7 mouse cellular contexts compared by ENCODE assay signal in genomic region chr4:57275116-57275743, GRCm38 (mm10). TPM values are rescaled to one million over a fixed set of nuclear protein-coding genes. Genes with fewer than 3 reads are reported as not detected.
DNase-seq lines count a peak whose midpoint lies in the region; ATAC-seq and TF ChIP-seq lines count a peak whose summit lies in the region.

No protein-coding gene starts in this region.

- H3K4me2 ChIP-seq in embryonic facial prominence, embryonic 12.5 days (replicated peaks), result no peak overlapping the region

- no peaks in the 10 kb centered on the region for H3K27me3 ChIP-seq in embryonic facial prominence, embryonic 12.5 days

- peak; percentile 95 for TF ChIP-seq CTCF in bone marrow, adult 2 months (IDR thresholded peaks at IDR 0.05; ENCODE audit: control insufficient read depth, insufficient read depth, low read length)

- 0 out of 2 replicates have a peak, but pooled peaks have one; percentile 68 for ATAC-seq in embryonic facial prominence, embryonic 12.5 days (ENCODE audit: insufficient number of reproducible peaks, insufficient read depth, low FRiP score, low TSS enrichment)

- peak overlapping the region; percentile 36; the same call in 1 of the 2 replicates for H3K9ac ChIP-seq in ES-E14 (ENCODE audit: insufficient read depth, low read depth, low read length, poor library complexity, severe bottlenecking)
- no peak overlapping the region for H3K9ac ChIP-seq in embryonic facial prominence, embryonic 12.5 days

- WGBS in bone marrow, adult 2 months, result 5% methylated on average over 8 of the region's 8 CpGs
- WGBS in embryonic facial prominence, embryonic 12.5 days, result 11% methylated on average over 8 of the region's 8 CpGs
- 4% methylated on average over 8 of the region's 8 CpGs for WGBS in large intestine, adult 2 months

- TF ChIP-seq POLR2A in bone marrow, adult 2 months (IDR thresholded peaks at IDR 0.05; ENCODE audit: borderline replicate concordance, control insufficient read depth, low read depth, low read length), result no peak

- H3K9me3 ChIP-seq in ES-E14 (ENCODE audit: control insufficient read depth, insufficient read depth, low read depth, low read length), result no peaks in the 10 kb centered on the region
- no peaks in the 10 kb centered on the region for H3K9me3 ChIP-seq in embryonic facial prominence, embryonic 12.5 days

- H3K4me1 ChIP-seq in ES-E14 (ENCODE audit: control insufficient read depth in 2 of 2, insufficient read depth in 2 of 2, low read length in 2 of 2, poor library complexity in 1 of 2), result peaks cover 9 to 26% of the 10 kb centered on the region in 2 experiments
- H3K4me1 ChIP-seq in bone marrow, adult 2 months (ENCODE audit: control insufficient read depth, insufficient read depth, low read length), result peaks cover 2% of the 10 kb centered on the region; the same call in 1 of the 2 replicates
- peaks cover 16% of the 10 kb centered on the region for H3K4me1 ChIP-seq in embryonic facial prominence, embryonic 12.5 days

- peak overlapping the region; percentile 81; the same call in 1 of the 2 replicates for H3K27ac ChIP-seq in ES-E14 (ENCODE audit: insufficient read depth, low read depth, low read length, poor library complexity, severe bottlenecking)
- H3K27ac ChIP-seq in bone marrow, adult 2 months (ENCODE audit: control insufficient read depth, insufficient read depth, low read depth, low read length, poor library complexity), result no peak overlapping the region
- H3K27ac ChIP-seq in embryonic facial prominence, embryonic 12.5 days, result no peak overlapping the region

- H3K36me3 ChIP-seq in ES-E14 (ENCODE audit: control insufficient read depth, insufficient read depth, low read length, poor library complexity, severe bottlenecking), result no peaks in the 10 kb centered on the region
- H3K36me3 ChIP-seq in embryonic facial prominence, embryonic 12.5 days, result no peaks in the 10 kb centered on the region

- peak; percentile 75 for DNase-seq in ES-E14 (ENCODE audit: low read depth, low spot score)
- DNase-seq in heart, postnatal 4 days, result peak; percentile 73
- peak; percentile 65 for DNase-seq in large intestine, adult 2 months (ENCODE audit: low read depth, low spot score)
- peak; percentile 78 for DNase-seq in lung, postnatal 25 days (ENCODE audit: low spot score)
- peak; percentile 64 for DNase-seq in retina, postnatal 7 days (ENCODE audit: low read depth, low spot score)

- in situ Hi-C loops in ES-E14 (cut with MboI; ENCODE audit: low sequenced_read_pairs in 2 of 2, unreplicated experiment in 2 of 2), result no loop called here

- H3K4me3 ChIP-seq in ES-E14 (ENCODE audit: insufficient read depth in 1 of 2, low read depth in 1 of 2, low read length in 2 of 2, poor library complexity in 1 of 2, severe bottlenecking in 1 of 2), result no peak overlapping the region
- H3K4me3 ChIP-seq in bone marrow, adult 2 months (replicated peaks; ENCODE audit: control insufficient read depth, low read depth, low read length), result no peak overlapping the region
- H3K4me3 ChIP-seq in embryonic facial prominence, embryonic 12.5 days, result no peak overlapping the region

TF ChIP-seq in ES-E14, 5 proteins besides CTCF, POLR2A, EP300 and RAD21:
- no peak for TF ChIP-seq ZNF384 (IDR thresholded peaks at IDR 0.05; ENCODE audit: low read depth, low read length)
- no peak; the same call in 1 of the 2 replicates for TF ChIP-seq ZC3H11A (IDR thresholded peaks at IDR 0.05; ENCODE audit: borderline replicate concordance, low read depth, low read length)
- TF ChIP-seq MAFK (IDR thresholded peaks at IDR 0.05; ENCODE audit: insufficient read depth, low read depth, low read length), result no peak
- no peak for TF ChIP-seq CHD2 (IDR thresholded peaks at IDR 0.05; ENCODE audit: low read depth, low read length)
- no peak for TF ChIP-seq HCFC1 (IDR thresholded peaks at IDR 0.05; ENCODE audit: borderline replicate concordance, insufficient read depth, low read length)

RNA-seq across cellular contexts. Expression of gene Ptpn3, which starts 26.4 kb away (rescaled TPM):
- total RNA-seq in ES-E14 (2012; rRNA removed), result 13.6 and 24.5 TPM in 2 replicates
- 0.65 and 4.1 TPM in 2 replicates for polyA plus RNA-seq in bone marrow, adult 2 months (2011; ENCODE audit: insufficient read depth, insufficient read length, low replicate concordance, missing spikeins)
- 3.7 and 6.4 TPM in 2 replicates for polyA plus RNA-seq in embryonic facial prominence, embryonic 12.5 days (2016; fragmentation: Nextera tagmentation; extraction: Ambion mirVana)
- total RNA-seq in heart, postnatal 4 days (2021), result 10 to 100 TPM; 12.9 to 14.5 TPM
- polyA plus RNA-seq in large intestine, adult 2 months (2012; rRNA removed), result 8.5 and 18.8 TPM in 2 replicates
